Mouse (Mus musculus): ENCODE measurements around the gene Hemgn. TPM values are rescaled to one million over a fixed set of nuclear protein-coding genes. Genes with fewer than 3 reads are reported as not detected.

Gene Hemgn
- polyA plus RNA-seq, 1 experiment from 2014 or later, result 76.3 TPM

GRCm38 (mm10) chr4:46451240-46451757 is 38.0 kb upstream of the Hemgn start:
- peak overlapping the region; percentile 94 for H3K4me3 ChIP-seq (ENCODE audit: low read depth, low read length)
- H3K27ac ChIP-seq (ENCODE audit: low read depth, low read length), result peak overlapping the region; percentile 99
- H3K4me1 ChIP-seq (ENCODE audit: control insufficient read depth, insufficient read depth, low read length), result peaks cover 33% of the 10 kb centered on the region
- H3K9ac ChIP-seq (ENCODE audit: low read depth, low read length), result peak overlapping the region; percentile 99
- no peaks in the 10 kb centered on the region for H3K27me3 ChIP-seq (ENCODE audit: control insufficient read depth, insufficient read depth, low read length)
- WGBS (ENCODE audit: insufficient replicate concordance), result under 1% methylated on average over 62 of the region's 70 CpGs
- peak overlapping the region; percentile 78 for H3K4me2 ChIP-seq
- peak; percentile 8; the same call in 1 of the 2 replicates for ATAC-seq (replicated peaks; ENCODE audit: insufficient number of reproducible peaks, low FRiP score, low TSS enrichment)
- H3K9me3 ChIP-seq (replicated peaks; ENCODE audit: control insufficient read depth, low read length), result no peaks in the 10 kb centered on the region
- H3K36me3 ChIP-seq (ENCODE audit: control insufficient read depth, insufficient read depth, low read length), result no peaks in the 10 kb centered on the region

GRCm38 (mm10) chr4:46450519-46451131 is 37.3 kb upstream of the Hemgn start, which contains the start of gene Anp32b:
Anp32b (plus strand) TSS chr4:46450902.
- Histone ChIP-seq H3K36me3 (ENCODE audit: control insufficient read depth, insufficient read depth, low read length) (no peaks in the 10 kb centered on the region), H3K4me3 (ENCODE audit: low read depth, low read length) (peak within 1 kb of the TSS; percentile 94), H3K27me3 (ENCODE audit: control insufficient read depth, insufficient read depth, low read length) (no peaks in the 10 kb centered on the region), H3K4me2 (peak within 1 kb of the TSS; percentile 80), H3K4me1 (ENCODE audit: control insufficient read depth, insufficient read depth, low read length) (peaks cover 33% of the 10 kb centered on the region), H3K9me3 (replicated peaks; ENCODE audit: control insufficient read depth, low read length) (no peaks in the 10 kb centered on the region), H3K9ac (ENCODE audit: low read depth, low read length) (peak within 1 kb of the TSS; percentile 99), H3K27ac (ENCODE audit: low read depth, low read length) (peak within 1 kb of the TSS; percentile 99)
- peak; percentile 92 for ATAC-seq (replicated peaks; ENCODE audit: insufficient number of reproducible peaks, low FRiP score, low TSS enrichment)
- 1% methylated on average over 56 of the region's 66 CpGs for WGBS (ENCODE audit: insufficient replicate concordance)

GRCm38 (mm10) chr4:46450020-46450518 is 36.8 kb upstream of the Hemgn start:
- Histone ChIP-seq H3K9ac (ENCODE audit: low read depth, low read length) (peak overlapping the region; percentile 99), H3K27ac (ENCODE audit: low read depth, low read length) (peak overlapping the region; percentile 99), H3K36me3 (ENCODE audit: control insufficient read depth, insufficient read depth, low read length) (no peaks in the 10 kb centered on the region), H3K4me1 (ENCODE audit: control insufficient read depth, insufficient read depth, low read length) (peaks cover 28% of the 10 kb centered on the region), H3K27me3 (ENCODE audit: control insufficient read depth, insufficient read depth, low read length) (no peaks in the 10 kb centered on the region), H3K4me3 (ENCODE audit: low read depth, low read length) (peak overlapping the region; percentile 94), H3K9me3 (replicated peaks; ENCODE audit: control insufficient read depth, low read length) (no peaks in the 10 kb centered on the region), H3K4me2 (peak overlapping the region; percentile 80)
- WGBS (ENCODE audit: insufficient replicate concordance), result 28% methylated on average over 7 of the region's 7 CpGs
- no peak for ATAC-seq (replicated peaks; ENCODE audit: insufficient number of reproducible peaks, low FRiP score, low TSS enrichment)

GRCm38 (mm10) chr4:46448886-46449285 is 35.6 kb upstream of the Hemgn start:
- Histone ChIP-seq H3K27ac (ENCODE audit: low read depth, low read length) (no peak overlapping the region), H3K36me3 (ENCODE audit: control insufficient read depth, insufficient read depth, low read length) (no peaks in the 10 kb centered on the region), H3K9me3 (replicated peaks; ENCODE audit: control insufficient read depth, low read length) (no peaks in the 10 kb centered on the region), H3K9ac (ENCODE audit: low read depth, low read length) (no peak overlapping the region), H3K4me3 (ENCODE audit: low read depth, low read length) (no peak overlapping the region), H3K4me1 (ENCODE audit: control insufficient read depth, insufficient read depth, low read length) (peaks cover 20% of the 10 kb centered on the region), H3K27me3 (ENCODE audit: control insufficient read depth, insufficient read depth, low read length) (no peaks in the 10 kb centered on the region), H3K4me2 (no peak overlapping the region)
- WGBS (ENCODE audit: insufficient replicate concordance), result 36% methylated on average over 6 of the region's 6 CpGs
- no peak for ATAC-seq (replicated peaks; ENCODE audit: insufficient number of reproducible peaks, low FRiP score, low TSS enrichment)

GRCm38 (mm10) chr4:46447461-46447860 is 34.2 kb upstream of the Hemgn start:
- H3K36me3 ChIP-seq (ENCODE audit: control insufficient read depth, insufficient read depth, low read length), result no peaks in the 10 kb centered on the region
- no peak overlapping the region for H3K27ac ChIP-seq (ENCODE audit: low read depth, low read length)
- H3K4me2 ChIP-seq, result no peak overlapping the region
- H3K4me1 ChIP-seq (ENCODE audit: control insufficient read depth, insufficient read depth, low read length), result peaks cover 8% of the 10 kb centered on the region; the same call in 1 of the 2 replicates
- no peak for ATAC-seq (replicated peaks; ENCODE audit: insufficient number of reproducible peaks, low FRiP score, low TSS enrichment)
- 44% methylated on average over 1 of the region's 1 CpGs for WGBS (ENCODE audit: insufficient replicate concordance)
- no peaks in the 10 kb centered on the region for H3K9me3 ChIP-seq (replicated peaks; ENCODE audit: control insufficient read depth, low read length)
- H3K9ac ChIP-seq (ENCODE audit: low read depth, low read length), result no peak overlapping the region
- no peak overlapping the region for H3K4me3 ChIP-seq (ENCODE audit: low read depth, low read length)
- H3K27me3 ChIP-seq (ENCODE audit: control insufficient read depth, insufficient read depth, low read length), result no peaks in the 10 kb centered on the region

GRCm38 (mm10) chr4:46445237-46445945 is 32.1 kb upstream of the Hemgn start:
- no peak for ATAC-seq (replicated peaks; ENCODE audit: insufficient number of reproducible peaks, low FRiP score, low TSS enrichment)
- H3K9ac ChIP-seq (ENCODE audit: low read depth, low read length), result no peak overlapping the region

GRCm38 (mm10) chr4:46442501-46442900 is 29.2 kb upstream of the Hemgn start:
- no peak overlapping the region for H3K27ac ChIP-seq (ENCODE audit: low read depth, low read length)
- H3K9me3 ChIP-seq (replicated peaks; ENCODE audit: control insufficient read depth, low read length), result no peaks in the 10 kb centered on the region
- WGBS (ENCODE audit: insufficient replicate concordance), result 73% methylated on average over 4 of the region's 4 CpGs
- no peak overlapping the region for H3K9ac ChIP-seq (ENCODE audit: low read depth, low read length)
- no peaks in the 10 kb centered on the region for H3K27me3 ChIP-seq (ENCODE audit: control insufficient read depth, insufficient read depth, low read length)
- no peak overlapping the region for H3K4me3 ChIP-seq (ENCODE audit: low read depth, low read length)
- no peak overlapping the region for H3K4me2 ChIP-seq
- no peaks in the 10 kb centered on the region for H3K36me3 ChIP-seq (ENCODE audit: control insufficient read depth, insufficient read depth, low read length)
- no peak for ATAC-seq (replicated peaks; ENCODE audit: insufficient number of reproducible peaks, low FRiP score, low TSS enrichment)
- no peaks in the 10 kb centered on the region for H3K4me1 ChIP-seq (ENCODE audit: control insufficient read depth, insufficient read depth, low read length)

More at GRCm38 (mm10) chr4:46445237-46445945, 32.1 kb upstream of the Hemgn start:
- no peak overlapping the region for H3K4me2 ChIP-seq
- no peak overlapping the region for H3K27ac ChIP-seq (ENCODE audit: low read depth, low read length)
- no peaks in the 10 kb centered on the region for H3K9me3 ChIP-seq (replicated peaks; ENCODE audit: control insufficient read depth, low read length)
- H3K36me3 ChIP-seq (ENCODE audit: control insufficient read depth, insufficient read depth, low read length), result no peaks in the 10 kb centered on the region
- no peaks in the 10 kb centered on the region for H3K27me3 ChIP-seq (ENCODE audit: control insufficient read depth, insufficient read depth, low read length)
- H3K4me1 ChIP-seq (ENCODE audit: control insufficient read depth, insufficient read depth, low read length), result peaks cover 8% of the 10 kb centered on the region; the same call in 1 of the 2 replicates
- no peak overlapping the region for H3K4me3 ChIP-seq (ENCODE audit: low read depth, low read length)
- WGBS (ENCODE audit: insufficient replicate concordance), result 47% methylated on average over 9 of the region's 9 CpGs

- Histone ChIP-seq H3K36me3 (ENCODE audit: control insufficient read depth, insufficient read depth, low read length) (no peaks in the 10 kb centered on the region), H3K9ac (ENCODE audit: low read depth, low read length) (no peak overlapping the region), H3K9me3 (replicated peaks; ENCODE audit: control insufficient read depth, low read length) (no peaks in the 10 kb centered on the region), H3K27me3 (ENCODE audit: control insufficient read depth, insufficient read depth, low read length) (no peaks in the 10 kb centered on the region), H3K4me2 (peak overlapping the region; percentile 12; the same call in 1 of the 2 replicates), H3K27ac (ENCODE audit: low read depth, low read length) (peak overlapping the region; percentile 62; the same call in 1 of the 2 replicates), H3K4me1 (ENCODE audit: control insufficient read depth, insufficient read depth, low read length) (no peaks in the 10 kb centered on the region), H3K4me3 (ENCODE audit: low read depth, low read length) (no peak overlapping the region)
- ATAC-seq (replicated peaks; ENCODE audit: insufficient number of reproducible peaks, low FRiP score, low TSS enrichment), result peak; percentile 86
- WGBS (ENCODE audit: insufficient replicate concordance), result 63% methylated on average over 12 of the region's 12 CpGs
Measured at GRCm38 (mm10) chr4:46432339-46433036, 19.2 kb upstream of the Hemgn start.
